Mouse (Mus musculus) heart, adult 2 months (tissue): ENCODE data around the gene Olfm2.

ENCODE experiments used
- CTCF ChIP-seq: fragments of 200-600 bp; IDR thresholded peaks from 2 replicates; pipeline ENCODE4 v1.8.1; 2022; ENCODE audit warnings: antibody characterized with exemption, mild to moderate bottlenecking, moderate library complexity
- POLR2A ChIP-seq: fragments of 200-500 bp; IDR thresholded peaks from 2 replicates; pipeline ENCODE4 v1.6.1; 2011; ENCODE audit warnings: mild to moderate bottlenecking, low read depth, low read length, control low read depth; ENCODE audit not compliant: insufficient read depth

DNA sequence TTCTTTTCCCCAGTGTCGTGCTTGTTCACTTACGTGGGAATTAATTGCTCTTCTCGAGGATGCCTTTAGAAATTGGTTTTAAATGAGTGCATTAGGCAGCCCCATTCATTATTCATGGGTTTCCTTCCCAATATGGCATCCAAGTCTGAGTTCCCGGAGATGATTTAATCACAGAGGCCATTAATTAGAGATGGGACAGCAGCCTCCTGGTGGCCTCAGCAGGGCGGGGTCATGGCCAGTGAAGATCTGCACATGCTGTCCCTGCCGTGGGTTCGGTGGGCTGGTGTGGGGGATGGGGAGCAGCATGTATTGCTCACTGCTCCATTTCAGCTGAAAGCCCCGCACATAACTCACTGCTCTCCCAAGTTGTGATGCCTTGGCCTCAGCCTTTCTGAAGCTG, 80.2 kb downstream of the Olfm2 start:
- TF ChIP-seq CTCF (no peak), POLR2A (no peak)
